Mouse (Mus musculus) natural killer cell, adult 2 months (primary cell): ENCODE data around the gene Mpo.

Experiments
- DNase-seq, 2 experiments: peaks; one replicate each; pipeline ENCODE4 v3.0.0; 2022; ENCODE audit warnings: low spot score in 2 of 2

Mpo gene

DNA sequence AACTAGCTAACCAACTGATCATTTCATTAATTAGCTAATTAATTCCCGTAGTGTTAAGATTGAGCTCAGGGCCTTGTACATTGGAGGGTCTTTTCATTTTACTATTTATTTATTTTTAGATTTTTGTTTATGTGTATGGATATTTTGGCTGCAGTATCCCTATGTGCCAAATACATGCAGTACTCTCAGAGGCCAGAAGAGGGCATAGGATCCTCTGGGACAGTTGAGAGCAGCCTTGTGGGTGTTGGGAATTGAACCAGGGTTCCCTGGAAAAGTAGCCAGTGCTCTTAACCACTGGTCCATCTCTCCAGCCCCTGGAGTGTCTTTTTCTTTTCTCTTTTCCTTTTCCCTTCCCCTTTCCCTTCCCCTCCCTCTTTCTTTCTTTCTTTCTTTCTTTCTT is 12.1 kb downstream of the Mpo start:
- no peak for DNase-seq

DNA sequence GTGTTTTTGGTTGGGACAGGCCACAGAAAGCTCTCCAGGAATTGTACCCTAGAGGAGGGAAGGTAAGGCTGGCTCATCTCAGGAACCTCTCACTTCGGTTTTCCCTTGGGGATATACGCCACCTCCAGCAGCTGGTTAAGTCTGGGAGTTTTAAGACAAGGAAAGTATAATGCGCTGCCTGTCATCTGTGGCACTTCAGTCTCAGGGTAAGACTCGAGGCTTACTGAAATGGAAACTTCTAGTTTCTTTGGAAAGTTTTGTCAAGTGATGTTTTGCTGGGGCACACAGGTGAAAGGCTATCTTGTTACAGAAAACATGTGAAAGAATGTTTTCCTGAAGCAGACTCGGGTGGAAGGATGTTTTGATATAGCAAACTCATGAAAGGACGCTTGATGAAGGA is 14.1 kb downstream of the Mpo start:
- no peak for DNase-seq

DNA sequence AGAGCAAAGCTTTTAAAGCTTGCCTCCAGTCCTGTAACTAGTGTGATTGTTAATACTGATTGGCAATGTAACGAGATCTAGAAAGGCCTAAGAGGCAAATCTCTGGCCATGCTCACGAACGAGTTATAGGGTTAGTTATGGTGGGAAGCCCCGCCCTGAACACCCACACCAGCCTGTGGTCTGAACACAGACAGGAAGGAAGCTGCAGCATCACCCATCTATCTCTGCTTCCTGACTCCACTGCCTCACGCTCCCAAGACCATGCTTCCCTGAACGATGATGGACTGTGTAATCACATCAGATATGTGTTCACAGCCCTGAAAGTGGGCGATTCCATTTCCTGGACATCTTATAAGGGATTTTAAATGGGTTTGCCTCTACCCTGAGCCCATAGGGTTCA is 14.9 kb downstream of the Mpo start:
- peak in 1 of 2 experiments; percentile 31 for DNase-seq

DNA sequence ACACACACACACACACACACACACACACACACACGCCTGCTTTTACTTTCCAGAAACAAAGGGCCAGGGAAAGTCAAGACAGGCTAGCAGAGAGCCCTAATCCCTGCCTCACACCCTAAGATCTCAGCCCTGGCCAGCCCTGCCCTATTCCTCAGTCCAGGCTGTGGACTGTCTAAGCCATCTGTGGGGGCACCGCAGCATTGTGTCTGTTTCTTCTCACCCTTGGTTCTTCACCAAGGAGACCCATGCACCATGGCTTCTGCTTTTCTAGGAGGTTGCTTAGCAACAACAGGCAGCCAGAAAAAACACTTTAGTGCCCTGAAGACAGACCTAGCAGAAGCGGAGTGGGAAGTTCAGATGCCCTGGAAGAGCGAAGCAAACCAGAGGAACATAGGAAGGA is 18.0 kb downstream of the Mpo start:
- DNase-seq = no peak

DNA sequence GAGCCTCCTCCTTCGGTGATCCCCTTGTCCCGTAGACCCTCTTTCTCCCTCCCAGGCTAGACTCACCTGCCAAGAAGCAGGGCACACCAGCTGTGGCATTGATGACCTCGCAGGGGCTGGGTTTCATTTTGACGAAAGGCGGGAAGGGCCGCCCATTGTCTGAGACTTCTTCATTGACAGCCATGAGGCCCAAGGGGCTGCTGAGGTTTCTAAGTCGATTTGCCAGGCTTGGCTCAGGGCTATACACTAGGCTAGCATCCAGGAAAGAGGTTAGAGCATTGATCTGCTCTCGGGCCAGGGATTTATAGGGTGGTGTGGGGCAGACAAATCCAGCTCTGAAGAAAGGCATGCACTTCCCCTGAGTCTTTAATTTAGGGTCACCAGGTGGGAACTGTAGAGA is 21.4 kb downstream of the Mpo start:
- DNase-seq = no peak

DNA sequence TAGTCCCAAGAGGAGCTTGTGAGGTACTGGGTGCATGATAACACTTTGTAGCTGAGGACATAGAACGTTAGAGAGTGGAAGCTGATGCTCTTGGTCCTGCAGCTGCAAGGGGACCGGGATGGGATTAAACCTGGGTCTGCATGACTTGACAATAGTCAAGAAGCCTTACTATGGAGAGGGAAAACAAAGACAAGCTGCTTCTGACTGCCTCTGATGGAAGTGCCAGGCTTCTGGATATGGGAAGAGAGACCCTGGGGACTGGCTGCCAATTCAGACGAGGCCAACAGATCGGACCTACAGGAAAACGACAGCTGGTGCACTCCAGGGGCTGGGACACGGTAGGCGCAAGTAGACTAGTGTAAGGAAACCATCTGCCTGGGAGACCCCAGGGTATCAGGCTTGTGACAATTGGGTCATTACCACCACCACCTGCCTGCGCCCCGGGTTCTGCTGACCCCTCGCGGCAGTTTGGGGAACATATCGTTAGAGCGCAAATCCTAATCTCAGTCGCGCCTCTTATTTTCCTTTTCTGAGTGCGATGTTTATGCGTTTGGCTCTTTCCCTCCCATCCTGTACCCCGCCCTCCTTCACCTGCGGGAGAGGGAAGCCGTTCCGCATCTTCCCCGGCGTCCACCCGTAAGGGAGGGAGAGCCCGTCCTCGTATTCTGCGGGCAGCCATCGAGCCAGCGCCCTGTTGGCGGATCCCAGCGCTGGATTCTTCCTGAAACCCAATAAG is 23.5 kb downstream of the Mpo start:
- peak; percentile 17 to 37 for DNase-seq

DNA sequence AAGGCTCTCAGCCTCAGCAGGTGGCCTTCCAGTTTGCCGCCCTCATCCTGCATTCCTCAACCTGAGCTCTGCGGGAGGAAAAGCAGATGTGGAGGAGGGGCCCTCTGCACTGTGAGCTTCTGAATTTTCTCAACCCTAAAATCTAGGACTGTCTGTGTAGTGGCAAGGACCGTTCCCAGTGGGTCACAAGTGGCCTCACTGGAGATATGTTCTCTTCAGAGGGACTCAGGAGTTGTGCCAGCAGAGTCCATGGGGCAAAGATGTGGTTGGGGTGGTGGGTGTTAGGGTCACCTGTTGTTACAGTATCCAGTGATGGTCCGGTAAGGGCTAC is 24.0 kb downstream of the Mpo start:
- no peak for DNase-seq

DNA sequence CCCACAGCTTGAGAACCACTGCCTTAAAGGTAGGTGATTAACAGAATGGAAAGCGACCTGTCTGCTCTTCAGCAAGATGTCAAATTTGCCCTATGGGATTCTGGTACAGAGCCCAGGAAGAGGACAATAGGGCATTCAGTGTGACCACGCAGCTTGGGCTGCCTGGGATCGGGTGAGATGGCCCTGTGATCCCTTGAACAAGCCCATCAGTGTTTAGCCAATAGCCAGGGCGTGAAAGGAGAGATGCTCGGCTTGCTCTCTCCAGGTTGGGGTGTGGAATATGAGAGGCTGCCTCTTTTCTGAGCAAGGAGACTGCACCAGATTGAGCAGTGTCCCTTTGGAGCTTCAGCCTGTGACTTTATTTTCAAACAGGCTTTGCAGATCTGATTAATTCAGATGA is 28.1 kb downstream of the Mpo start:
- DNase-seq = no peak

DNA sequence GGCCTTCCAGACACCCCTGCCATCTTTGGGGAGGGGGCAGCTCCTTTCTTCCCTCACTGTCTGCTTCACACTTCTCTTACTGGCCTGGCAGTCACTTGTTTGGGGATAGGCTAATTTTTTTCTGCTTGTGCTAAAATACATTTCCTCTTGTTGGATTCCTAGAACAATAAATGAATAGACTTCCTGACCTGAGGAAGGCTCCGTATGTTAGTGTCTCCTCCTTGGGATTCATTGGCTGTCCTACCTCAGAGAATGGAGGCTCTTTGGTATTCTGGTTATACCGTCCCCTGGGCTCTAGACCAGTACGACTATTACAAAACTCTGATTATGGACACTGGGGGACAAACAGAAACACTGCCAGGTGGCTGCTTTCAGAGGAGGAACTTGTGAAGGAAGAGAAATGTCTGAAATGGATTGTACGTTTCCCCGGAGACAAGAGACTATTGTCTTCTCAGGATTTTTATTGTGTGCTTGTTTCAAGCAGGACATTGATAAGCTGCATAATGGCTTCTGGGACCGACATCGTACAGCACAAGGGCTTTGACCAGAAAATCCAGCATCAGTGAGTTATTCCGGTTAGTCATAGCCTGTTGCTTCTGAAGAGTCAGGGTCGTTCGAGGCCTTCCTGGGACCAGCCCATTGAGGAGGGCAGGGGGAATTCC is 35.0 kb downstream of the Mpo start, which contains the start of gene Lpo:
TSS of gene Lpo (minus strand) at position 51 of the 662 bp plus-strand sequence.
- DNase-seq = no peak

DNA sequence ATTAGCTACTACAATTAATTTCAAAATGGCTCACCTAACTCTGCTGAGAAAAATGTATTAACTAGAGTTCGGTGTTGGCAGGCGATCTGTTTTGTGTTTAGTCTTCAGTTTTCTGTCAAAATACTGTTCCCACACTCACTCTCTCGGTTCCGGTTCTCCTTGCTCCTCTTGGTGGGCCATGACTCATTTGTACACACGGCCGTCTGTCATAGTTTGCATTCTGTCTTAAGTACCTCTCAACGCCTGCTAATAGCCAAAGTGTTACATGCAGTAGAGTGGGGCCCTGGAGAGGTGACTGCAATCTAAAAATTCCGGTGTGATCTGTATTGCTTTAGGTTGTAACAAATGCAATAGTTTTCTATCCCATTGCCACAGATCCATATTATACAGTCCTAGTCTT is 47.3 kb downstream of the Mpo start:
- no peak for DNase-seq

DNA sequence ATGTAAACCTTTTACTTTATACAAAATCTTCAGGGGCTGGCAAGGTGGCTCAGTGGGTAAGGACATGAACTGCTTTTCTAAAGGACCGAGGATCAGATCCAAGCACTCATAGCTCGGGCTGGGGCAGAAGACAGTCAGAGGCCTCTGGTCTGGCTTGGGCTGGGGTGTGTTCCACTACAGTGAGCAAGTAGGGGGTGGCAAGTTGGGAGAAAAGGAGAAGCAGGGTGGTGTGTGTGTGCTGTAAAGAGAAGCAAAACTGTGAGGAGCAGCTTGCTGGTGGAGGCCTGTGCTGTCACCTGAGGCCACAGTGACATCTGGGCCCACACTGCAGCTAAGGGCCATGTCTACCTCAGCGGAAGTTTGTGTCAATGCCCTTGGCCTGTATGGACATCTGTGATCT is 48.1 kb downstream of the Mpo start:
- no peak for DNase-seq

DNA sequence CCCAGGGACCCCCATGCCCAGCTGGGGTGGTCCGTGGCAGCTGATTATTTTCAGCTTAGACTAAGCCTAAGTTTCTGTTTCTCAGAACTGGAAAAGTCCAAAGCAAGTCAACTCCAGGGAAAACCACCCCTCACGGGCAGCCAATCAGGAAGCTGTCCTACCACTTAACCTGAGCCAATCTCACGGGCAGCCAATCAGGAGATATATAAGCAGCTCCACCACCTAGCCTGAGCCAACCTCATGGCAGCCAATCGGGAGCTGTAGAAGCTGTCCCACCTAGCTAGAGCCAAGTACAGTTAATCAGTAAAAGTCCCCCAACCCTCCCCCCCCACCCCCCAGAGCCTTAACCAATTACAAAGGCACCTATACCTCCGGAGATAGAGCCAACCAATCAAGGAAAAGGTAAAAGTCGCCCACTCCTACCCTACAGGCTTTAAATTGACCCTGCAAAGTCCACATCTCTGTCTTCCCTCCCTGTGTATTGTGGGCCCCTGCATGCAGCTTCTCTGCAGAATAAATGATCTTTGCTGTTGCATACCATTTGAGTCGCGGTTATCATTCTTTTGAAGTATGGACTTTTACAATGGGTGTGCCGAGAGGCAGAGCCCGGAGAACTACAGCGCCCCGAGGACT is 53.7 kb downstream of the Mpo start:
- DNase-seq = no peak

DNA sequence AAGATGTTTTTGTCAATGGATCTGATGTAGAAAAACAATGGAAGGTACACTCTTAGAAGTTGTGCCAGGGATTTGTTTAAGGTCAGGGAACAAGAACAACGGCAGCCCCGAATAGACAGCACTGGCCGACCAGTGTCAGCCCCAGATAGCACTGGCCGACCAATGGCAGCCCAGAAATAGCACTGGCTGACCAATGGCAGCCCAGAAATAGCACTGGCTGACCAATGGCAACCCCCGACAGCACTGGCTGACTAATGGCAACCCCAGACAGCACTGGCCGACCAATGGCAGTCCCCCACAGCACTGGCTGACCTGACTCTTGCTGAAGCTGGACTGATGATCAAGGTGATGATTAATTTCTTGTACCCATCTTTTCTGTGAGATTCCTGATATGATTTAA is 54.5 kb downstream of the Mpo start:
- no peak for DNase-seq

DNA sequence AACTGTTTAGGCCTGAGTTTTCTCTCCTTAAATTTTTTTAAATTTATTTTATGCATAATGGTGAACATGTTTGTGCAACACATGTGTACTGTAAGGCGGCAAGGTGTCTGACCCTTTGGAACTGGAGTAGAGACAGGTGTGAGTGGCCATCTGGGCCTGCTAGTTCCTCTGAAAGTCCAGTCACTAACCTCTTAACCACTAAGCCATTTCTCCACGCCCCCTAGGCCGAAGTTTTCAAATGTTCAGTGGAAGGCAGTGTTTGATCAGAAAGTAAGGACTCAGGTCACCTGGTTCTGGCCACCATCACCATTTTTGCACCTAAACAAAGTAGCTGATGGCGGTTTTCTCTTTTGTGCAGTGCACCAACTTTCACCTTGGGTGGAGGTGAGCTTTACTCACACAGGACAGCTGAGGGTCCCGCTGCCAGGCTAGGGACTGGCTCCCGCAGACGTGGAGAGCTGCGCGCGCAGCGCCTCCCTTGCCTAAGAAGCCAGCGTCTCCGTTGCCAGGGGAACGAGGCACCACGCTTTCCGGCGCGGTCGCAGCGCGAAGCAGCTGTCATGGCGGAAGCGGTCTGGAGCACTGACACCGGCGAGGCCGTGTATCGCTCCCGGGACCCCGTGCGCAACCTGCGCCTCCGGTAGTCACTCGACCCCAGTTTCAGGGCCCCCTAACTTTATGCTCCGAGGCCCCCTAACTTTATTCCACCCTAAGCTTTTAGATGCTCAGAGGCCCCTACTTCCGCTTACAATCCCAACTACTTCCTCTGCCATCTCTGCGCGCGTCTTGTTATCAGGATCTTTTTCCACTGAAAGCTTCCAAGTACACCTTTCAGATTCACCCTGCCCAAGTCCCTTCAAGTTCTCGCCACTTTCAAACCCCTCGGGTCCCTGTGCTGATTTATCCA is 59.6 kb downstream of the Mpo start, which contains the start of gene Mks1:
TSS of gene Mks1 (plus strand) at position 526 of the 907 bp plus-strand sequence.
- DNase-seq = peak; percentile 80 to 84

DNA sequence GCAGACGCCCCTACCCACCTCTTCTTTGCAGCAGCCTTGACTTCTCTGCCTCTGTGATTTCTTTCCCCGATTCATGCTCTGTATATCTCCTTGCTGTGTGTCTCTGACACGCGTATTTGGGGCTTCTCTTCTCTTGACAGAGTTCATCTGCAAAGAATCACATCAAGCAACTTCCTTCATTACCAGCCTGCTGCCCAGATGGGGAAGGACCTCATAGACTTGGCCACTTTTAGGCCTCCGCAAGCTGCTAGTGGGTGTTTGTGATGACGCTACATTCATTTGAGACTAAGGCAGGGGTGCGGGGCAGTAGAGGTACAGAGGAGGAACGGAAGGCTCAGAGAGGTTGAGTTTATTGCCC is 60.2 kb downstream of the Mpo start:
- no peak for DNase-seq
